In the genomic region with DNA sequence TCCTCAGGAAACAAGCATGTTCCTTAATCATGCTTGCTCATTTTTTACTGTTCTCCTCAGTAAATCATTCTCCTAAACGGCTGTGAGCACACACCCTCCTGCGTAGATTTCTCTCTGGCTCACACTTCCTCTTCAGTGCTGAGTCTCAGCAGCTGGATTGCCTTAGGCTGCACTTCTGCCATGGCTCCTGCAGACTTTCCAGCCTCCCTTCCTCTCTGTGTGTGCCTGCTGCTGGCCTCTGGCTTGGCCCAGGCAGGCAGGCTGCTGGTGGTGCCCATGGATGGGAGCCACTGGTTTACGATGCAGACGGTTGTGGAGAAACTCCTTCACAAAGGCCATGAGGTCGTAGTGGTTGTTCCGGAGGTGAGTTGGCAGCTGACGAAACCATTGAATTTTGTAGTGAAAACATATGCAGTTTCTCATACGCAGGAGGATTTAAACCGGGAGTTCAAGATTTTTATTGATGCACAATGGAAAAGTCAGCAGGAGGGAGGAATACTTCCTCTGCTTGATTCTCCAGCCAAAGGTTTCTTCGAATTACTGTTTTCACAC, we compare ENCODE assay signal across 8 mouse cellular contexts. TPM values are rescaled to one million over a fixed set of nuclear protein-coding genes. Genes with fewer than 3 reads are reported as not detected.
DNase-seq lines count a peak whose midpoint lies in the region; ATAC-seq and TF ChIP-seq lines count a peak whose summit lies in the region.

Ugt1a7c (plus strand) TSS at position 122 of the 552 bp plus-strand sequence.

- 25% methylated on average over 10 of the region's 10 CpGs for WGBS in intestine, embryonic 14.5 days
- WGBS in liver, postnatal 0 days (ENCODE audit: insufficient replicate concordance): 28% methylated on average over 10 of the region's 10 CpGs
- 21% methylated on average over 10 of the region's 10 CpGs for WGBS in stomach, embryonic 16.5 days
- WGBS in forebrain, embryonic 15.5 days: 70% methylated on average over 10 of the region's 10 CpGs

- H3K4me3 ChIP-seq in intestine, embryonic 14.5 days (ENCODE audit: low read depth, low read length): peak within 1 kb of the TSS; percentile 22
- H3K4me3 ChIP-seq in liver, postnatal 0 days (ENCODE audit: low read depth, low read length): peak within 1 kb of the TSS; percentile 29
- peak within 1 kb of the TSS; percentile 29 for H3K4me3 ChIP-seq in stomach, embryonic 16.5 days (replicated peaks; ENCODE audit: low read length)
- H3K4me3 ChIP-seq in forebrain, embryonic 15.5 days: no peak within 1 kb of the TSS

- no peaks in the 10 kb centered on the region for H3K36me3 ChIP-seq in intestine, embryonic 14.5 days (ENCODE audit: control insufficient read depth, insufficient read depth, low read length)
- H3K36me3 ChIP-seq in liver, postnatal 0 days (replicated peaks; ENCODE audit: insufficient read depth, low read length): no peaks in the 10 kb centered on the region
- H3K36me3 ChIP-seq in stomach, embryonic 16.5 days (ENCODE audit: control insufficient read depth, insufficient read depth, low read length): no peaks in the 10 kb centered on the region
- H3K36me3 ChIP-seq in forebrain, embryonic 15.5 days: no peaks in the 10 kb centered on the region

- peaks cover 13% of the 10 kb centered on the region for H3K4me1 ChIP-seq in intestine, embryonic 14.5 days (replicated peaks; ENCODE audit: control insufficient read depth, insufficient read depth, low read length)
- no peaks in the 10 kb centered on the region; the same call in 1 of the 2 replicates for H3K4me1 ChIP-seq in liver, postnatal 0 days (ENCODE audit: insufficient read depth)
- 0 out of 2 replicates have a peak, but pooled peaks cover 10% of the 10 kb centered on the region for H3K4me1 ChIP-seq in stomach, embryonic 16.5 days (ENCODE audit: control insufficient read depth, insufficient read depth, low read length)
- H3K4me1 ChIP-seq in forebrain, embryonic 15.5 days: no peaks in the 10 kb centered on the region

- ATAC-seq in intestine, embryonic 14.5 days (replicated peaks; ENCODE audit: low FRiP score, low TSS enrichment, low read depth): peak; percentile 68; the same call in 1 of the 2 replicates
- ATAC-seq in liver, postnatal 0 days: peak; percentile 63
- ATAC-seq in stomach, embryonic 16.5 days (ENCODE audit: insufficient read depth, low FRiP score): peak; percentile 76; the same call in 1 of the 2 replicates
- ATAC-seq in forebrain, embryonic 15.5 days (replicated peaks): no peak

- no peak for TF ChIP-seq CTCF in liver, postnatal 0 days (IDR thresholded peaks at IDR 0.05; ENCODE audit: low read depth)

- peak within 1 kb of the TSS; percentile 32 for H3K9ac ChIP-seq in intestine, embryonic 14.5 days (ENCODE audit: low read length)
- no peak within 1 kb of the TSS; the same call in 1 of the 2 replicates for H3K9ac ChIP-seq in liver, postnatal 0 days (replicated peaks)
- peak within 1 kb of the TSS; percentile 57 for H3K9ac ChIP-seq in stomach, embryonic 16.5 days (ENCODE audit: low read length)
- no peak within 1 kb of the TSS for H3K9ac ChIP-seq in forebrain, embryonic 15.5 days (replicated peaks)

- DNase-seq in layer of hippocampus, adult 11-12 months (ENCODE audit: low spot score): peak; percentile 16
- DNase-seq in layer of hippocampus, adult 8-10 months (ENCODE audit: low spot score in 2 of 2): no peak
- peak; percentile 15 for DNase-seq in embryo, embryonic 10.5 days (ENCODE audit: low spot score)
- peak; percentile 73 for DNase-seq in intestine, embryonic 14.5 days (ENCODE audit: low spot score)
- peak; percentile 20 for DNase-seq in liver, postnatal 0 days
- no peak for DNase-seq in cerebellum, postnatal 4 days (ENCODE audit: low spot score in 2 of 2)

- peak within 1 kb of the TSS; percentile 87 for H3K27ac ChIP-seq in intestine, embryonic 14.5 days (ENCODE audit: low read depth)
- H3K27ac ChIP-seq in liver, postnatal 0 days (ENCODE audit: low read depth): peak within 1 kb of the TSS; percentile 76
- peak within 1 kb of the TSS; percentile 93 for H3K27ac ChIP-seq in stomach, embryonic 16.5 days (ENCODE audit: low read length)
- H3K27ac ChIP-seq in forebrain, embryonic 15.5 days (replicated peaks): no peak within 1 kb of the TSS

- H3K9me3 ChIP-seq in intestine, embryonic 14.5 days (ENCODE audit: control insufficient read depth, low read length): no peaks in the 10 kb centered on the region
- no peaks in the 10 kb centered on the region for H3K9me3 ChIP-seq in liver, postnatal 0 days (ENCODE audit: low read length)
- H3K9me3 ChIP-seq in stomach, embryonic 16.5 days (replicated peaks; ENCODE audit: control insufficient read depth, low read length): no peaks in the 10 kb centered on the region
- H3K9me3 ChIP-seq in forebrain, embryonic 15.5 days: no peaks in the 10 kb centered on the region

- peak within 1 kb of the TSS; percentile 38 for H3K4me2 ChIP-seq in intestine, embryonic 14.5 days (ENCODE audit: low read length)
- peak within 1 kb of the TSS; percentile 47 for H3K4me2 ChIP-seq in liver, postnatal 0 days (ENCODE audit: low read depth, low read length)
- H3K4me2 ChIP-seq in stomach, embryonic 16.5 days (ENCODE audit: low read depth, low read length): peak within 1 kb of the TSS; percentile 43
- no peak within 1 kb of the TSS for H3K4me2 ChIP-seq in forebrain, embryonic 15.5 days (replicated peaks)

- TF ChIP-seq EP300 in liver, postnatal 0 days (IDR thresholded peaks at IDR 0.05; ENCODE audit: low read depth): no peak

- H3K27me3 ChIP-seq in intestine, embryonic 14.5 days (replicated peaks; ENCODE audit: control insufficient read depth, insufficient read depth, low read length): no peaks in the 10 kb centered on the region
- H3K27me3 ChIP-seq in liver, postnatal 0 days (ENCODE audit: insufficient read depth, low read length): no peaks in the 10 kb centered on the region
- no peaks in the 10 kb centered on the region for H3K27me3 ChIP-seq in stomach, embryonic 16.5 days (ENCODE audit: control insufficient read depth, insufficient read depth, low read length)
- H3K27me3 ChIP-seq in forebrain, embryonic 15.5 days: no peaks in the 10 kb centered on the region

RNA-seq across cellular contexts. Expression of gene Ugt1a7c, which starts in this region (rescaled TPM):
- total RNA-seq in layer of hippocampus, adult 8-10 months (2022): 1 to 10 TPM in 2 of 4 experiments, under 1 TPM in 2; 0.37 to 3.8 (median 2.2) TPM
- polyA plus RNA-seq in intestine, embryonic 14.5 days (2014; fragmentation: Nextera tagmentation; extraction: Ambion mirVana): 12.6 and 17.4 TPM in 2 replicates
- polyA plus RNA-seq in liver, postnatal 0 days (2015; fragmentation: Nextera tagmentation; extraction: Ambion mirVana): 2.3 and 2.9 TPM in 2 replicates
- polyA plus RNA-seq in stomach, embryonic 16.5 days (2015; fragmentation: Nextera tagmentation; extraction: Ambion mirVana): 13.4 and 15.8 TPM in 2 replicates
- polyA plus RNA-seq in forebrain, embryonic 15.5 days (2015; fragmentation: Nextera tagmentation; extraction: Ambion mirVana): 0.60 and 1.1 TPM in 2 replicates

Comparison
In these comparisons a context has a peak if more than half of its experiments do, and no peak if none do; other contexts are left out.
1. DNase-seq: peak in layer of hippocampus, adult 11-12 months (single experiment), embryo, embryonic 10.5 days (single experiment), intestine, embryonic 14.5 days (single experiment) and liver, postnatal 0 days (single experiment); none in layer of hippocampus, adult 8-10 months (0 of 2) and cerebellum, postnatal 4 days (0 of 2).
2. H3K9ac ChIP-seq: peak in intestine, embryonic 14.5 days (single experiment) and stomach, embryonic 16.5 days (single experiment); none in liver, postnatal 0 days (single experiment) and forebrain, embryonic 15.5 days (single experiment).